Mouse (Mus musculus) intestine, embryonic 15.5 days (tissue): Measurements from ENCODE around the gene Ehd4. TPM values are rescaled to one million over a fixed set of nuclear protein-coding genes. Genes with fewer than 3 reads are reported as not detected.

Source experiments
- ATAC-seq: fragments of 200-750 bp; cut with Nextera tagmentation; 2 replicates; pipeline ENCODE4 v1.8.0; 2017; ENCODE audit warnings: moderate TSS enrichment, moderate library complexity
- H3K27ac ChIP-seq: fragments of 300-500 bp; sonication (generic); 2 replicates; pipeline ENCODE4 v1.5.1; 2015; ENCODE audit warnings: mild to moderate bottlenecking, inconsistent platforms
- H3K27me3 ChIP-seq: fragments of 300-500 bp; sonication (generic); replicated peaks from 2 replicates; pipeline ENCODE4 v1.6.1; 2015; ENCODE audit warnings: inconsistent platforms
- H3K36me3 ChIP-seq: fragments of 300-500 bp; sonication (generic); 2 replicates; pipeline ENCODE4 v1.6.1; 2015; ENCODE audit warnings: inconsistent platforms
- H3K4me1 ChIP-seq: fragments of 300-500 bp; sonication (generic); replicated peaks from 2 replicates; pipeline ENCODE4 v1.6.1; 2015; ENCODE audit warnings: inconsistent platforms
- H3K4me2 ChIP-seq: fragments of 300-500 bp; sonication (generic); replicated peaks from 2 replicates; pipeline ENCODE4 v1.6.1; 2015; ENCODE audit warnings: mild to moderate bottlenecking, inconsistent platforms
- H3K4me3 ChIP-seq: fragments of 300-500 bp; sonication (generic); replicated peaks from 2 replicates; pipeline ENCODE4 v1.5.1; 2015; ENCODE audit warnings: inconsistent platforms
- H3K9ac ChIP-seq: fragments of 300-500 bp; sonication (generic); 2 replicates; pipeline ENCODE4 v1.6.1; 2015; ENCODE audit warnings: inconsistent platforms
- H3K9me3 ChIP-seq: fragments of 300-500 bp; sonication (generic); 2 replicates; pipeline ENCODE4 v1.6.1; 2016; ENCODE audit warnings: inconsistent platforms
- WGBS: fragments of 180-500 bp; shearing (Covaris S2); methylation state at CpG from one replicate; pipeline ENCODE4 v1.1.7; 2015; 5-methylcytosine and 5-hydroxymethylcytosine counted together
- polyA plus RNA-seq: library from polyadenylated mRNA; unstranded; fragments of >200 nt; fragmentation: Nextera tagmentation; extraction: Ambion mirVana; gene quantifications from 2 replicates; pipeline ENCODE4 v1.2.1, GENCODE M21; 2015

The Ehd4 gene
- polyA plus RNA-seq, 1 experiment from 2014 or later = 50.1 TPM

DNA sequence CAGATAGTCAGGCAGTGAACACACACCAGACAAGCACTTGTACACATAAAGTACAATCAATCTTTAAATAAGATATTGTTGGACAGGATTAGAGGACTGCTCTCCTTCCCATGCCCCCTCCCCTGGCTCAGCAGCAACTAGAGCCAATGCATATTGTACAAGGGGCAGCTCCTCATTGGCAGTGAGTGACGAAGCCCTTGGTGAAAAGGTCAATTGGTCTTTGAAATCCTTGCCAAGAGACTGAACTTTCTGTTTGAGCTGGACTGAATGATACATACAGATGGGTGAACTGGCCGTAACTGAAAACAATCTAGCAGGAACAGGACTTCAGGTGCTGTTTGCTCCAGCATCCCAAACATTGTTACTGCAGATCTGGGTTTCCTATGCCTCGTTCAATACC, 67.0 kb downstream of the Ehd4 start:
- no peak for ATAC-seq
- no peak overlapping the region for H3K4me3 ChIP-seq
- no peaks in the 10 kb centered on the region for H3K9me3 ChIP-seq
- no peaks in the 10 kb centered on the region for H3K27me3 ChIP-seq
- no peak overlapping the region for H3K9ac ChIP-seq
- no peak overlapping the region for H3K27ac ChIP-seq
- H3K4me1 ChIP-seq = peaks cover 9% of the 10 kb centered on the region; the same call in 1 of the 2 replicates
- H3K36me3 ChIP-seq = no peaks in the 10 kb centered on the region; the same call in none of the 2 replicates
- WGBS = 87% methylated on average over 3 of the region's 3 CpGs
- H3K4me2 ChIP-seq = no peak overlapping the region

DNA sequence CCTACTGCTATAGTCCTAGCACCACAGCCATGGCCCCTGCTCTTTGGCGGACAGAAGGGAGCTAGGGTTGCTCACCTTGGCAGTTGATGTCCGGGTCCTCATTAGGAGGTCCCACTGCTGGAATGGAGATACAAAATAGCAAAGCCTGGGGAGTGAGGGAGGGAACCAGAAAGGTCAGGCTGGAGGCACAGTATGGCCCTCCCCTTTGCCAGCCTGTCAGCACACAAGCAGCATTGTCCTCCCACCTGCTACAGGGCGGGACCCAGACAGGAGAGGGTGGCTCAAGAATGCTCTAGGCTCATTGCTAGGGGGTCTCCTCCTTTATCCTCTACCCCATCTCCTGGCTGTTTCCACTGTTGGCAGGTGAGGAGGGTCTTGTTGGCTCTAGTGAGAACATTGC, 68.4 kb downstream of the Ehd4 start:
- WGBS = 86% methylated on average over 3 of the region's 3 CpGs
- no peaks in the 10 kb centered on the region for H3K9me3 ChIP-seq

DNA sequence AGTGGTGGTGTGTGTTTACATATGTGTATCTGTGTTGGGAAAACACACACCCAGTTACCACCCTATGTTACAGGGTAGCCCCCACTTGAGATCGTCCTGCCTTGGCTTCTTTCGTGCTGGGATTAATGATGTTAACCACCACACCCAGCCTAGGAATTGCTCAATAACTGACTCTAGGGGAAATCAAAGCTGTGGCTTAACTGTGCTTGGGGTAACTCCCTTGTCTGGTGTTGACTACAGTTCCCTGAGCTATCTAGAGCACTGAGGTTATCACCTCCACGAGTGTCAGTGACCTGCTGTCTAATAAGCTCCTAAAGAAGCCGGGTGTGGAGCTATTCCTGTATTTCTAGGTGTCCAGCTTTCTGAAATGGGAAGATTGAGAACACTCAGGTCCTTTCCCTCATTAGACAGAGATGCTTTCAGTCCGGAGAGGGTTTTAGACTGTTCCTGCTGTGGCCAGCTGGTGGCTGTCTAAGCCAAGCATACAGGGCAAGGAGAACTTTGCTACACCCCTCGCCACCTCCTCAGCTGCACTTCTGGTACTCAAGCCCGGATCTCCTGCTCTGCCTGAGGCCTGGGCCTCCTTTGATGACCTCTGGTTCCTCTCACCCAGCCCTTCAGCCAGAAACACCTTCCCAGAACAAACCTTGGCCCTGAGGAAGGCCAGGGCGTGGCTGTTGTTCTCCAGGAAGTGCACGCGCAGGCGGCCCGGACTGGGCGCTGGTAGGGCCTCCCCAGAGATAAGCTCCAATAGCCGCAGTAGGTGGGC, 69.6 kb downstream of the Ehd4 start:
- H3K4me2 ChIP-seq = peak overlapping the region; percentile 14; the same call in 1 of the 2 replicates
- H3K4me1 ChIP-seq = peaks cover 9% of the 10 kb centered on the region; the same call in 1 of the 2 replicates
- peak; percentile 93 for ATAC-seq
- no peak overlapping the region for H3K4me3 ChIP-seq
- no peak overlapping the region for H3K9ac ChIP-seq
- no peaks in the 10 kb centered on the region for H3K27me3 ChIP-seq
- WGBS = 51% methylated on average over 14 of the region's 14 CpGs
- peak overlapping the region; percentile 19; the same call in 1 of the 2 replicates for H3K27ac ChIP-seq
- no peaks in the 10 kb centered on the region; the same call in 1 of the 2 replicates for H3K36me3 ChIP-seq
- H3K9me3 ChIP-seq = no peaks in the 10 kb centered on the region

More for the DNA sequence above, 68.4 kb downstream of the Ehd4 start:
- Histone ChIP-seq H3K27ac (no peak overlapping the region), H3K4me3 (no peak overlapping the region), H3K9ac (no peak overlapping the region), H3K27me3 (no peaks in the 10 kb centered on the region), H3K36me3 (no peaks in the 10 kb centered on the region; the same call in none of the 2 replicates), H3K4me2 (no peak overlapping the region), H3K4me1 (peaks cover 9% of the 10 kb centered on the region; the same call in 1 of the 2 replicates)
- ATAC-seq = no peak

DNA sequence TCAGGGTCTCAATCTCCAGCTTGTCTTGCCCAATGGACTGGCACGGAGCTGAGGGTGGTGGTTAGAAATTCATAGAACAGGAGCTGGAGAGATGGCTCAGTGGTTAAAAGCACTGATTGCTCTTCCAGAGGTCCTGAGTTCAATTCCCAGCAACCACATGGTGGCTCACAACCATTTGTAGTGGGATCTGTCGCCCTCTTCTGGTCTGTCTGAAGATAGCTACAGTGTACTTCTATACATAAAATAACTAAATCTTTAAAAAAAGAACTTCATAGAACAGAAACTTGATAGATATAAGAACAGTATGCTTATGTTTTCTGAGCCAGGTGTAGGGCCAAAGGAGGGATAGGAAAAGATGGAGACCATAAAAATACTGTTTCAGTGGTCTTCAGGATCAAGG, 72.0 kb downstream of the Ehd4 start:
- H3K36me3 ChIP-seq = no peaks in the 10 kb centered on the region
- H3K27me3 ChIP-seq = no peaks in the 10 kb centered on the region; the same call in 1 of the 2 replicates
- H3K27ac ChIP-seq = no peak overlapping the region
- 77% methylated on average over 2 of the region's 2 CpGs for WGBS
- H3K4me1 ChIP-seq = peaks cover 16% of the 10 kb centered on the region; the same call in 1 of the 2 replicates
- H3K4me3 ChIP-seq = no peak overlapping the region
- no peak for ATAC-seq
- no peaks in the 10 kb centered on the region for H3K9me3 ChIP-seq
- no peak overlapping the region for H3K9ac ChIP-seq
- no peak overlapping the region for H3K4me2 ChIP-seq

DNA sequence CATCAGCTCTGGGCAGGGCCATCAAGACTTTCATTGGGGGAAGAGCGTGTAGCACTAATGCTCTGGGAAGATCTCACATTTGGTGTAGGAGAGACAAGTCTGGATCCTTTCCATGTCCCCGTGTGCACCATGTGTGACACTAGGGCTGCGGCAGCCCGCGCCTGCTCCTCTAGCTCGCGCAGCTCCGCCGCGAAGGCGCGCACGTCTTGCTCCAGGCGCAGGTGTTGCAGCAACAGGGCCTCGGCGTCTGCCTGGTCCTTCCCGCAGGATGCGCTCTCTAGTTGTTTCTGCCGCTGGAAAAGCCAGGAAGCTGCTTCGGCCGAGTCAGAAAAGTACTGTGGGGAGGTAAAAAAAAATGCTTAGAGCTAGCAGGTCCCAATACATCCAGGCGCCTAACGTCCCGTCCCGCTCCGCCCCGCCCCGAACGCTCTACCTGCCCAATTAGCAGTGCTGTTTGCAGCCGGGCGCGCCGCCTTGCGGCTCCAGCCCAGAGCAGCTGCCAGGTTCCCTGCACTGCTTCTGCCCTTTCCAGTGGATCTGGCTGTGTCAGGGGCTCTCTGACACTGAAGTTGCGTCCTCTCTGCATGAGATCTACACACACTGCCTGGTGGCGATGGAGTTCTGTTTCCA, 78.2 kb downstream of the Ehd4 start:
- H3K27ac ChIP-seq = no peak overlapping the region
- H3K4me3 ChIP-seq = peak overlapping the region; percentile 39
- ATAC-seq = peak; percentile 88
- no peak overlapping the region; the same call in 1 of the 2 replicates for H3K9ac ChIP-seq
- H3K4me2 ChIP-seq = peak overlapping the region; percentile 86
- no peaks in the 10 kb centered on the region for H3K36me3 ChIP-seq
- H3K9me3 ChIP-seq = no peaks in the 10 kb centered on the region
- H3K4me1 ChIP-seq = peaks cover 20% of the 10 kb centered on the region
- peaks cover 10% of the 10 kb centered on the region for H3K27me3 ChIP-seq
- 2% methylated on average over 36 of the region's 36 CpGs for WGBS

DNA sequence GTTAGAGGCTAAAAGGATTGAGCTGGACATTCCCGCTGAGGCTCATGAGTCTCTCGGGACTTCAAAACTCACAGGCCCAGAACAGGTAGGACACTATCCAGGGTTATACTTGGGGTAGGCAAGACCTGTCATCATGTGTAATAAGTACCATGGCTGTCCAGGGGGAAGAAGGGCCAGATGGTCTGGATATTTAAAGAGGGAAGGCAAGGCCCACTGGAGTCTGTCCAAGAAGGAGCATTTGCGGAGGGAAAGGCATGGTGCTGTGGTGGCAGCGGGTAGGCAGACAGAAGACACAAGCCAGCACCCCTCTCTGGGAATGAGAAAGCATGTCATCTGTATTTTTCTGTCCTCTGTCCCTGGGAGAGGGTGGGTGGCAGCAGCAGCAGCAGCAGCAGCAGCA, 80.3 kb downstream of the Ehd4 start:
- ATAC-seq = no peak
- H3K4me3 ChIP-seq = no peak overlapping the region
- no peak overlapping the region for H3K27ac ChIP-seq
- H3K36me3 ChIP-seq = no peaks in the 10 kb centered on the region
- peaks cover 10% of the 10 kb centered on the region for H3K27me3 ChIP-seq
- no peak overlapping the region for H3K4me2 ChIP-seq
- H3K4me1 ChIP-seq = peaks cover 18% of the 10 kb centered on the region
- 85% methylated on average over 4 of the region's 4 CpGs for WGBS
- H3K9ac ChIP-seq = no peak overlapping the region
- H3K9me3 ChIP-seq = no peaks in the 10 kb centered on the region

DNA sequence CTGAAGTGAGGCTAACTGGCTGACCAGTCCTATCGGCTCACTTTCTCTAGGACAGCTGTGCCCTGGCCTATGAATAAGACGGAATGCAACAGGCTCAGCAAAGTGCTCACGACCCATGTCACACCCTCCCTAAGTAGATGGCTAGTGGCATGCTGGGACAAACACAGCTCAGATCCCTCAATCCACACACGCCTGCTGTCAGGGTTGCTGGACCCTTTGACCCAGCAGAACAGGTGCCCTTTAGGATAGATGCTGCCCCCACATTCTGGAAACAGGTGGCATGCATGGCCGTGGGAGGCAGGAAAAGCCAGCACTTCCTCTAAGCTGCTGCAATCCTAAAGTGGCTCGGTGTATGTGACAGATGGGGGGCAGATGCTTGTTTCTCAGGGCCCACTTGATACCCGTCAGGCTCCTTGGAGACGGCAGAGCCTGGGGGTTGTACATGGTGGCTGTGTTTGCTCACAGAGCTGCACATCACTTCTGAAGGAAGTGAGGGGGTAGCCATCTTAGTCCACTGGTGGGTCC, 84.9 kb downstream of the Ehd4 start:
- no peak for ATAC-seq
- H3K4me1 ChIP-seq = 0 out of 2 replicates have a peak, but pooled peaks cover 2% of the 10 kb centered on the region
- no peaks in the 10 kb centered on the region for H3K27me3 ChIP-seq
- H3K4me3 ChIP-seq = no peak overlapping the region
- 67% methylated on average over 8 of the region's 8 CpGs for WGBS
- no peaks in the 10 kb centered on the region for H3K9me3 ChIP-seq
- H3K4me2 ChIP-seq = no peak overlapping the region
- H3K9ac ChIP-seq = no peak overlapping the region
- H3K36me3 ChIP-seq = no peaks in the 10 kb centered on the region
- no peak overlapping the region for H3K27ac ChIP-seq

DNA sequence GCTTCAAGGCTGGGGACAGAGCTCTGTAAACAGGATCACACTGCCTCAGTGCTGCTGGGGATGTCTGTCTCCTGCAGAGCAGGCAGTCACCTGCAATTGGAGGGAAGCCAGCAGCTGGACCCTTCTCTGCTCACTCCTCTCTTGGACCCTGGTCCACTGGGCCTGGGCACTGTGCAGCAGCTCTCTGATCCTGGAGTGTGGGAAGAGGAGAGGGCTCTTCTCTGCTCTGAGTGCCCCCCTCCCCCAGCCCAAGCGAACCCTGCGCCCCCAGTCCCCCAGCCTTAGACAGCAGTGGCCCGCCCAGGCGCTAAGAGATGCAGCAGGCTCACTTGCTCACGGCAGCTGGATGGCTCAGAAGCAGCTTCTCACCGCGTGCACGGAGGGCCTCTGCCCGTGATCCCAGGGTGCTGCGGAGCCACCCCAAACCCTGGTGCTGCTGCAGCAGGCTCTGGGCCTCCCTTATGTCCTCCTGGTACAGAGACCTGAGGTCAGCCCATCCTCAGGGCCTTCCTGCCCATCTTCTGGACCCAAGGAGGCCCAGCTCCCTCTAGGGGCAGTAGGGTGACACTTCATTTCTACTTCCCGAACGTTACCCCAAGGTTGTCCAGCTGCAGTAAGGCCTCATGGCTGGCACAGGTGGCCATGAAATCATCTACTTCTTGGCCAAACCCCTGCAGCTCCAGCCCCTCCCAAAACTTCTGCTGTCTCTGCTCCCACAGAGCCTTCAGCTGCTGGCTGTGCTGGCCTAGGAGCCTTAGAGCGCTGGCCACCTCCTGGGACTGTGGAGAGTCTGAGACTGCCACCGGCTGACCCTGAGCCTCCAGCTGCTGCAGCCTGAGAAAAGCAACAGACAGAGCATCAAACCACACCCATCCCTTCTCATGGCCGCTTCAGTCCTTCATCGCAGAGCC, 85.6 kb downstream of the Ehd4 start:
- no peak overlapping the region for H3K4me2 ChIP-seq
- 44% methylated on average over 16 of the region's 16 CpGs for WGBS
- no peak overlapping the region for H3K27ac ChIP-seq
- no peaks in the 10 kb centered on the region for H3K27me3 ChIP-seq
- no peaks in the 10 kb centered on the region for H3K9me3 ChIP-seq
- H3K36me3 ChIP-seq = no peaks in the 10 kb centered on the region
- 0 out of 2 replicates have a peak, but pooled peaks cover 2% of the 10 kb centered on the region for H3K4me1 ChIP-seq
- no peak overlapping the region for H3K9ac ChIP-seq
- peak; percentile 50 for ATAC-seq
- H3K4me3 ChIP-seq = no peak overlapping the region

DNA sequence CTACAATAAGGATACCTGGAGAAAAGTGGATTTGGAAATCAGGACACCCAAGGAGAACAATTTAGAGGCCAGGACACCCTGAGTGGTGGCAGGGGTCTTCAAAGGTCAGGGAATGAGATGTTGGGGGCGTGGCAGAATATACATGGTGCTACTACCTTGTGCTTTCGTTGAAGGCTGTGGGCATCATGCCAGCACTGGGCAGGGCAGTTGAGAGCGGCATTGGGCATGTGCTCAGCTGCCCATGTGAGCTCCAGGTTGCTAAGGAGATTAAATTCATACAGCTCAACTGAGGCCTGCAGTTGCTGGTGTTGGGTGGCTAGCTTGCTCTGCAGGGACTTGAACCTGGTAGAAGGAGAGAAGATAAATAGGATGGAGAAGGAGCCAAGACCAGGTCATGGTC, 88.2 kb downstream of the Ehd4 start:
- no peak overlapping the region for H3K4me2 ChIP-seq
- no peak for ATAC-seq
- H3K4me1 ChIP-seq = 0 out of 2 replicates have a peak, but pooled peaks cover 2% of the 10 kb centered on the region
- no peaks in the 10 kb centered on the region for H3K9me3 ChIP-seq
- H3K36me3 ChIP-seq = no peaks in the 10 kb centered on the region
- no peak overlapping the region for H3K4me3 ChIP-seq
- 80% methylated on average over 3 of the region's 3 CpGs for WGBS
- H3K9ac ChIP-seq = no peak overlapping the region
- H3K27me3 ChIP-seq = no peaks in the 10 kb centered on the region
- H3K27ac ChIP-seq = no peak overlapping the region

DNA sequence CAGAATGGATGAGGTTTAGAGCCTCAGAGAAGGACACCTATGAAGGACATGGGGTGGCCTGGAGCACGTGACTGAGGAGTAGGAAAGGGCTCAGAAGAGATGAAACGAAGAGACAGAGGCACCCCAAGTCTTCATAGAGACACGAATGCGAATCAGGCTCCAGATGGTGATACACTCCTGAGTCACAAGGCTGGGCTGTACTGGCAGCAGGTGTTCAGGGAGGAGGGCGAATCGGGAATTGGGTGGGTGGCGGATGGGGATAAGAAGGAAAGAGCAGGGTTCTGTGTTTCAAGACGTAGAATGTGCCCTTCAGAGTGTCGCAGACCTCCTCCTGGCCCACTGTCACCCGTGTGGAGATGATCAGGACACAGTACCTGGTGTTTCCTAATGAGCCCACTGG, 89.2 kb downstream of the Ehd4 start:
- Histone ChIP-seq H3K9me3 (no peaks in the 10 kb centered on the region), H3K4me3 (no peak overlapping the region), H3K9ac (no peak overlapping the region), H3K4me2 (no peak overlapping the region), H3K27ac (no peak overlapping the region), H3K27me3 (no peaks in the 10 kb centered on the region), H3K36me3 (no peaks in the 10 kb centered on the region), H3K4me1 (0 out of 2 replicates have a peak, but pooled peaks cover 2% of the 10 kb centered on the region)
- 89% methylated on average over 10 of the region's 10 CpGs for WGBS
- no peak for ATAC-seq

DNA sequence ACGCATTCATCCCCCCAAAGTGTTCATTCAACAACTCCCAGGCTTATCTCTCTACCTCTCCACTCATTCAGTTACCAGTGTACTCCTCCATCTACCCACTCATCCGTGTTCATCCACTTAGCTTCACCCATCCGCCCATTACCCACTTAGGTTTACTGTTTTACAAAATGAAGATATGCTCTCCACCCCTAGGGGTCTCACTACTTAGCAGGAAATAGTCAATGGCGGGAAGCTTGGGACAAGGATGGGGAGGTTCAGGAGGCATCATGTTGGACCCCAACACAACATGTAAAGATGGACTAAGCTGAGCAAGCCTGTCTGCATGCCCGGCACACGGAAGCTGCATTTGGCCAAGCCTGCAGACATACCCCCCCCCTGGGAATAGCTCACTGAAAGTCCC, 89.8 kb downstream of the Ehd4 start:
- WGBS = 80% methylated on average over 6 of the region's 6 CpGs
- no peak overlapping the region for H3K4me2 ChIP-seq
- no peak overlapping the region for H3K9ac ChIP-seq
- no peaks in the 10 kb centered on the region for H3K36me3 ChIP-seq
- H3K27me3 ChIP-seq = no peaks in the 10 kb centered on the region
- no peak for ATAC-seq
- 0 out of 2 replicates have a peak, but pooled peaks cover 2% of the 10 kb centered on the region for H3K4me1 ChIP-seq
- H3K9me3 ChIP-seq = no peaks in the 10 kb centered on the region
- H3K4me3 ChIP-seq = no peak overlapping the region
- no peak overlapping the region for H3K27ac ChIP-seq

DNA sequence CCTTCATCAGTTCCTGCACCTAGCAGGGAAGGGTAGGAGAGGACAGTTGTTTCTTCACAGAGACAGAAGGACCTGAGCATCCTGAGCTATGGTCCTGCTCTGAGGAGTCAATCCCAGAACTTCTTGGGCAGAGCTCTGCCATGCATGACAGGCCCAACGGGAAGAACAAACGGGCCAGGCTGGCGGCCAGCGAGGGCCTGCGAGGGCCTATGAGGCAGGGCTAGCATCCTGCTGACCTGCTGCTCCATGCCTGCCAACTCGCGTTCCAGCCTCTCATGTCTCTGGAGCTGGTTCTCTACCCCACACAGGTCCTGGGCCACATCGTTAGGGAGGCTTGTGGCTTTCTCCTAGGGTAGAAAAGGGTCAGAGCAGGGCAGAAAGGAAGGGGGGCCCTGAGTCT, 92.2 kb downstream of the Ehd4 start:
- Histone ChIP-seq H3K27me3 (no peaks in the 10 kb centered on the region), H3K4me3 (no peak overlapping the region), H3K4me2 (no peak overlapping the region), H3K9ac (no peak overlapping the region), H3K27ac (no peak overlapping the region), H3K36me3 (no peaks in the 10 kb centered on the region), H3K4me1 (no peaks in the 10 kb centered on the region), H3K9me3 (no peaks in the 10 kb centered on the region)
- ATAC-seq = no peak
- 88% methylated on average over 8 of the region's 8 CpGs for WGBS
